Comparison of ENCODE assay signal across 24 mouse cellular contexts in the genomic region with DNA sequence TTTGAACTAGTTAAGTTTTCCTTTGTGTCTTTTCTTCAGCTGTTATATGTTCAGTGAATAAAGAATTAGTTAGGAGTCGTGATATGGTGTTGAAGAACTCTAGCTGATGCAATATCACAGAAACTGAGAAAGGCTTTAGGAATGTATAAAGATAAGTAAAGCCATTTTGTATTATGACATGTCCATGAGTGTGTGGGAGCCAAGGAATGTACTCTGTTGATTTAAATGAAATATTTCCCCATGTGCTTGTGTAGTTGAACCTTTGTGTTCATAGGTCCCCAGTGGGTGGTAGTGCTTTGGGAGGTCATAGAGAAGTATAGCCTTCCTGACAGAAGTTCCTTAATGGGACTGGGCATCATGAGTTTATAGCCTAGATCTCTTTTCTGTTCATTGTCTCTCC.
DNase-seq lines count a peak whose midpoint lies in the region; ATAC-seq and TF ChIP-seq lines count a peak whose summit lies in the region.
"Had no signal": no experiment of that assay in that cellular context is flagged by ENCODE, and none has a peak within 500 bp of the region (broad histone marks: within the 10 kb centered on the region; RNA-seq: fewer than 3 reads in every experiment).

No protein-coding gene starts in this region.

- no peaks in the 10 kb centered on the region for H3K9me3 ChIP-seq in lung, embryonic 14.5 days (ENCODE audit: low read depth, low read length)
- H3K9me3 ChIP-seq in lung, postnatal 0 days (ENCODE audit: low read length) = no peaks in the 10 kb centered on the region
- H3K9me3 ChIP-seq: embryonic facial prominence, embryonic 10.5 days; embryonic facial prominence, embryonic 12.5 days; forebrain, embryonic 10.5 days; forebrain, embryonic 13.5 days; forebrain, embryonic 15.5 days had no signal

- no peak for TF ChIP-seq POLR2A in embryonic fibroblast, embryonic 13.5 days (IDR thresholded peaks at IDR 0.05; ENCODE audit: low read depth, low read length)

- H3K36me3 ChIP-seq in lung, embryonic 14.5 days (ENCODE audit: insufficient read depth) = no peaks in the 10 kb centered on the region
- H3K36me3 ChIP-seq in lung, postnatal 0 days (ENCODE audit: insufficient read depth, low read length) = no peaks in the 10 kb centered on the region
- H3K36me3 ChIP-seq: embryonic facial prominence, embryonic 10.5 days; embryonic facial prominence, embryonic 12.5 days; forebrain, embryonic 10.5 days; forebrain, embryonic 15.5 days had no signal

- H3K27me3 ChIP-seq in lung, embryonic 14.5 days (ENCODE audit: insufficient read depth, low read length) = no peaks in the 10 kb centered on the region
- H3K27me3 ChIP-seq in lung, postnatal 0 days (replicated peaks; ENCODE audit: insufficient read depth, low read length) = no peaks in the 10 kb centered on the region
- H3K27me3 ChIP-seq: embryonic facial prominence, embryonic 12.5 days; forebrain, embryonic 13.5 days; forebrain, embryonic 15.5 days; Patski had no signal

- no peaks in the 10 kb centered on the region for H3K4me1 ChIP-seq in lung, embryonic 14.5 days (ENCODE audit: insufficient read depth)
- H3K4me1 ChIP-seq in lung, postnatal 0 days (ENCODE audit: insufficient read depth, low read depth, low read length) = no peaks in the 10 kb centered on the region
- H3K4me1 ChIP-seq in embryonic fibroblast, embryonic 13.5 days (ENCODE audit: control insufficient read depth, insufficient read depth, low read length) = peaks cover 8% of the 10 kb centered on the region
- H3K4me1 ChIP-seq: embryonic facial prominence, embryonic 10.5 days; embryonic facial prominence, embryonic 12.5 days; forebrain, embryonic 10.5 days; forebrain, embryonic 13.5 days; forebrain, embryonic 15.5 days had no signal

- intact Hi-C loops in left cerebral cortex, postnatal 25 days (cut with DNase I) = no loop called here

- H3K4me2 ChIP-seq in lung, embryonic 14.5 days = no peak overlapping the region
- no peak overlapping the region for H3K4me2 ChIP-seq in lung, postnatal 0 days (replicated peaks; ENCODE audit: low read depth, low read length)
- H3K4me2 ChIP-seq: embryonic facial prominence, embryonic 12.5 days; forebrain, embryonic 13.5 days; forebrain, embryonic 15.5 days had no signal

- TF ChIP-seq CTCF in lung, embryonic 14.5 days (IDR thresholded peaks at IDR 0.05; ENCODE audit: low read depth) = no peak
- TF ChIP-seq CTCF in lung, postnatal 0 days (IDR thresholded peaks at IDR 0.05) = no peak
- TF ChIP-seq CTCF in embryonic fibroblast, embryonic 13.5 days (IDR thresholded peaks at IDR 0.05; ENCODE audit: borderline replicate concordance, insufficient read depth, low read length) = no peak

- H3K4me3 ChIP-seq in lung, embryonic 14.5 days (ENCODE audit: low read depth, low read length) = no peak overlapping the region
- H3K4me3 ChIP-seq in lung, postnatal 0 days (ENCODE audit: low read depth, low read length) = no peak overlapping the region
- H3K4me3 ChIP-seq in embryonic fibroblast, embryonic 13.5 days (ENCODE audit: insufficient read depth, low read length) = no peak overlapping the region
- H3K4me3 ChIP-seq: embryonic facial prominence, embryonic 10.5 days; embryonic facial prominence, embryonic 12.5 days; erythroblast, embryonic 14.5 days; forebrain, embryonic 10.5 days; forebrain, embryonic 13.5 days; forebrain, embryonic 15.5 days had no signal

- no peak for ATAC-seq in lung, embryonic 14.5 days (ENCODE audit: insufficient read depth)
- peak; percentile 57; the same call in 1 of the 2 replicates for ATAC-seq in lung, postnatal 0 days
- ATAC-seq: activated CD4-positive, CD25-positive, alpha-beta regulatory T cell, adult 4 months; forebrain, embryonic 13.5 days; forebrain, embryonic 15.5 days; forebrain, postnatal 0 days; Patski had no signal

- no peak overlapping the region for H3K9ac ChIP-seq in lung, embryonic 14.5 days
- no peak overlapping the region for H3K9ac ChIP-seq in lung, postnatal 0 days (replicated peaks; ENCODE audit: low read depth)
- H3K9ac ChIP-seq: embryonic facial prominence, embryonic 12.5 days; forebrain, embryonic 13.5 days; forebrain, embryonic 15.5 days; forebrain, postnatal 0 days had no signal

- H3K27ac ChIP-seq in lung, embryonic 14.5 days (ENCODE audit: low read depth) = no peak overlapping the region
- no peak overlapping the region for H3K27ac ChIP-seq in lung, postnatal 0 days (ENCODE audit: low read length)
- peak overlapping the region; percentile 99 for H3K27ac ChIP-seq in embryonic fibroblast, embryonic 13.5 days (ENCODE audit: insufficient read depth, low read length)
- H3K27ac ChIP-seq: embryonic facial prominence, embryonic 10.5 days; embryonic facial prominence, embryonic 12.5 days; forebrain, embryonic 10.5 days; forebrain, embryonic 13.5 days; forebrain, embryonic 15.5 days had no signal

- TF ChIP-seq EP300 in lung, postnatal 0 days (IDR thresholded peaks at IDR 0.05) = no peak

- 43% methylated on average over 1 of the region's 1 CpGs for WGBS in lung, embryonic 14.5 days
- WGBS in lung, postnatal 0 days = 30% methylated on average over 1 of the region's 1 CpGs

- DNase-seq in lung, embryonic 14.5 days = peak; percentile 2
- DNase-seq in lung, postnatal 14 days = no peak
- peak; percentile 37 for DNase-seq in lung, postnatal 0 days (ENCODE audit: low spot score)
- DNase-seq in lung, adult 18-20 months = no peak
- no peak for DNase-seq in left cerebral cortex, postnatal 25 days (ENCODE audit: low spot score in 2 of 2)
- DNase-seq in spleen, adult 12 weeks (ENCODE audit: low spot score) = no peak
- DNase-seq: adrenal gland, adult 8-10 months; adrenal gland, postnatal 14 days; adrenal gland, postnatal 36 days; cerebellum, adult 11-12 months; cerebellum, adult 2 months; cerebellum, adult 9-10 months; cerebellum, postnatal 10 days; cerebellum, postnatal 25 days; forebrain, postnatal 0 days had no signal

Comparison
In these comparisons a context has a peak if more than half of its experiments do, and no peak if none do; other contexts are left out.
1. DNase-seq: peak in lung, embryonic 14.5 days (single experiment) and lung, postnatal 0 days (single experiment); none in lung, postnatal 14 days (single experiment), lung, adult 18-20 months (0 of 2), left cerebral cortex, postnatal 25 days (0 of 2) and spleen, adult 12 weeks (single experiment).